Mouse (Mus musculus): Measurements from ENCODE around the gene Gm49387. TPM values are rescaled to one million over a fixed set of nuclear protein-coding genes. Genes with fewer than 3 reads are reported as not detected.

Gm49387 gene
- total RNA-seq (2017), result not detected in 2 replicates

GRCm38 (mm10) chr14:31640346-31640889 is at the start of gene Gm49387:
TSS of gene Gm49387 (minus strand) at chr14:31640878.
- ATAC-seq (replicated peaks; ENCODE audit: low read depth, poor library complexity, severe bottlenecking), result no peak; the same call in none of the 2 replicates

GRCm38 (mm10) chr14:31686231-31686630 is 45.6 kb upstream of the Gm49387 start:
- ATAC-seq (replicated peaks; ENCODE audit: low read depth, poor library complexity, severe bottlenecking), result no peak

GRCm38 (mm10) chr14:31685680-31686079 is 45.0 kb upstream of the Gm49387 start:
- peak; percentile 76 for ATAC-seq (replicated peaks; ENCODE audit: low read depth, poor library complexity, severe bottlenecking)

- peak; percentile 36; the same call in 1 of the 2 replicates for ATAC-seq (replicated peaks; ENCODE audit: low read depth, poor library complexity, severe bottlenecking)
Observed at GRCm38 (mm10) chr14:31684343-31685040, 43.8 kb upstream of the Gm49387 start.

GRCm38 (mm10) chr14:31683610-31684009 is 42.9 kb upstream of the Gm49387 start:
- ATAC-seq (replicated peaks; ENCODE audit: low read depth, poor library complexity, severe bottlenecking), result peak; percentile 66

GRCm38 (mm10) chr14:31681931-31682555 is 41.4 kb upstream of the Gm49387 start:
- no peak for ATAC-seq (replicated peaks; ENCODE audit: low read depth, poor library complexity, severe bottlenecking)

- no peak for ATAC-seq (replicated peaks; ENCODE audit: low read depth, poor library complexity, severe bottlenecking)
Observed at GRCm38 (mm10) chr14:31681291-31681690, 40.6 kb upstream of the Gm49387 start.

- no peak for ATAC-seq (replicated peaks; ENCODE audit: low read depth, poor library complexity, severe bottlenecking)
Observed at GRCm38 (mm10) chr14:31680656-31681055, 40.0 kb upstream of the Gm49387 start.

GRCm38 (mm10) chr14:31671635-31672320 is 31.1 kb upstream of the Gm49387 start:
- ATAC-seq (replicated peaks; ENCODE audit: low read depth, poor library complexity, severe bottlenecking), result no peak

GRCm38 (mm10) chr14:31669642-31670490 is 29.2 kb upstream of the Gm49387 start:
- peak; percentile 86 for ATAC-seq (replicated peaks; ENCODE audit: low read depth, poor library complexity, severe bottlenecking)

GRCm38 (mm10) chr14:31669161-31669611 is 28.5 kb upstream of the Gm49387 start:
- no peak for ATAC-seq (replicated peaks; ENCODE audit: low read depth, poor library complexity, severe bottlenecking)

GRCm38 (mm10) chr14:31668326-31668725 is 27.6 kb upstream of the Gm49387 start:
- ATAC-seq (replicated peaks; ENCODE audit: low read depth, poor library complexity, severe bottlenecking), result no peak

GRCm38 (mm10) chr14:31667741-31668140 is 27.1 kb upstream of the Gm49387 start:
- no peak for ATAC-seq (replicated peaks; ENCODE audit: low read depth, poor library complexity, severe bottlenecking)

GRCm38 (mm10) chr14:31666931-31667705 is 26.4 kb upstream of the Gm49387 start:
- ATAC-seq (replicated peaks; ENCODE audit: low read depth, poor library complexity, severe bottlenecking), result no peak

- ATAC-seq (replicated peaks; ENCODE audit: low read depth, poor library complexity, severe bottlenecking), result no peak
Observed at GRCm38 (mm10) chr14:31665566-31665940, 24.9 kb upstream of the Gm49387 start.

- 0 out of 2 replicates have a peak, but pooled peaks have one; percentile 10 for ATAC-seq (replicated peaks; ENCODE audit: low read depth, poor library complexity, severe bottlenecking)
Observed at GRCm38 (mm10) chr14:31664903-31665565, 24.4 kb upstream of the Gm49387 start.

- 0 out of 2 replicates have a peak, but pooled peaks have one; percentile 5 for ATAC-seq (replicated peaks; ENCODE audit: low read depth, poor library complexity, severe bottlenecking)
Observed at GRCm38 (mm10) chr14:31664100-31664902, 23.6 kb upstream of the Gm49387 start.
